Mouse (Mus musculus): ENCODE data around the gene Trim80. TPM values are rescaled to one million over a fixed set of nuclear protein-coding genes. Genes with fewer than 3 reads are reported as not detected.
A peak's percentile ranks its signal among the peaks of the same experiment; 100 is the strongest.

Trim80 gene
- polyA plus RNA-seq, 1 experiment from 2014 or later: 0.35 TPM

GRCm38 (mm10) chr11:115409556-115409955 lies 30.8 kb upstream of the Trim80 start:
- H3K4me3 ChIP-seq (replicated peaks): no peak overlapping the region
- 74% methylated on average over 7 of the region's 7 CpGs for WGBS
- no peak for ATAC-seq (ENCODE audit: insufficient read depth, low FRiP score, low read depth)
- peaks cover 12% of the 10 kb centered on the region; the same call in 1 of the 2 replicates for H3K36me3 ChIP-seq
- no peaks in the 10 kb centered on the region for H3K9me3 ChIP-seq
- no peak overlapping the region for H3K27ac ChIP-seq
- no peaks in the 10 kb centered on the region for H3K27me3 ChIP-seq (replicated peaks)
- no peak overlapping the region for H3K9ac ChIP-seq
- peaks cover 15% of the 10 kb centered on the region for H3K4me1 ChIP-seq
- no peak overlapping the region for H3K4me2 ChIP-seq

GRCm38 (mm10) chr11:115419531-115420237 lies 20.7 kb upstream of the Trim80 start, which contains the start of the genes Atp5h and Kctd2:
Atp5h (minus strand) TSS chr11:115419962.
Kctd2 (plus strand) TSS chr11:115420128.
- Histone ChIP-seq H3K9me3 (no peaks in the 10 kb centered on the region), H3K9ac (peak within 1 kb of the TSS; percentile 90), H3K36me3 (peaks cover 24% of the 10 kb centered on the region), H3K27ac (peak within 1 kb of the TSS; percentile 86), H3K4me1 (peaks cover 26% of the 10 kb centered on the region), H3K4me3 (replicated peaks) (peak within 1 kb of the TSS; percentile 73), H3K4me2 (peak within 1 kb of the TSS; percentile 96), H3K27me3 (replicated peaks) (no peaks in the 10 kb centered on the region)
- peak; percentile 97 for ATAC-seq (ENCODE audit: insufficient read depth, low FRiP score, low read depth)
- WGBS: under 1% methylated on average over 45 of the region's 56 CpGs

- 2% methylated on average over 45 of the region's 45 CpGs for WGBS
- Histone ChIP-seq H3K9ac (peak overlapping the region; percentile 90), H3K4me3 (replicated peaks) (peak overlapping the region; percentile 73), H3K27ac (peak overlapping the region; percentile 86), H3K36me3 (peaks cover 21% of the 10 kb centered on the region), H3K9me3 (no peaks in the 10 kb centered on the region), H3K4me1 (peaks cover 26% of the 10 kb centered on the region), H3K4me2 (peak overlapping the region; percentile 96), H3K27me3 (replicated peaks) (no peaks in the 10 kb centered on the region)
- ATAC-seq (ENCODE audit: insufficient read depth, low FRiP score, low read depth): peak; percentile 58
Measured at GRCm38 (mm10) chr11:115420336-115421190, 19.8 kb upstream of the Trim80 start.

GRCm38 (mm10) chr11:115421328-115421727 lies 19.0 kb upstream of the Trim80 start:
- Histone ChIP-seq H3K4me3 (replicated peaks) (peak overlapping the region; percentile 73; the same call in 1 of the 2 replicates), H3K9ac (no peak overlapping the region), H3K4me2 (peak overlapping the region; percentile 96), H3K27me3 (replicated peaks) (no peaks in the 10 kb centered on the region), H3K36me3 (peaks cover 14% of the 10 kb centered on the region), H3K4me1 (peaks cover 26% of the 10 kb centered on the region), H3K9me3 (no peaks in the 10 kb centered on the region), H3K27ac (no peak overlapping the region)
- no peak for ATAC-seq (ENCODE audit: insufficient read depth, low FRiP score, low read depth)
- WGBS: 55% methylated on average over 1 of the region's 1 CpGs

GRCm38 (mm10) chr11:115421972-115422371 lies 18.4 kb upstream of the Trim80 start:
- Histone ChIP-seq H3K4me1 (peaks cover 26% of the 10 kb centered on the region), H3K36me3 (peaks cover 8% of the 10 kb centered on the region; the same call in 1 of the 2 replicates), H3K27ac (no peak overlapping the region), H3K9me3 (no peaks in the 10 kb centered on the region), H3K27me3 (replicated peaks) (no peaks in the 10 kb centered on the region), H3K4me3 (replicated peaks) (no peak overlapping the region), H3K9ac (no peak overlapping the region), H3K4me2 (no peak overlapping the region)
- no peak for ATAC-seq (ENCODE audit: insufficient read depth, low FRiP score, low read depth)
- WGBS: 86% methylated on average over 16 of the region's 16 CpGs

GRCm38 (mm10) chr11:115423091-115423490 lies 17.3 kb upstream of the Trim80 start:
- Histone ChIP-seq H3K9me3 (no peaks in the 10 kb centered on the region), H3K27me3 (replicated peaks) (no peaks in the 10 kb centered on the region), H3K9ac (no peak overlapping the region), H3K4me1 (peaks cover 28% of the 10 kb centered on the region), H3K36me3 (peaks cover 14% of the 10 kb centered on the region; the same call in 1 of the 2 replicates), H3K4me3 (replicated peaks) (no peak overlapping the region), H3K27ac (no peak overlapping the region), H3K4me2 (no peak overlapping the region)
- WGBS: 78% methylated on average over 3 of the region's 3 CpGs
- ATAC-seq (ENCODE audit: insufficient read depth, low FRiP score, low read depth): no peak

- Histone ChIP-seq H3K4me3 (replicated peaks) (no peak overlapping the region), H3K36me3 (peaks cover 24% of the 10 kb centered on the region; the same call in 1 of the 2 replicates), H3K27ac (no peak overlapping the region), H3K4me2 (no peak overlapping the region), H3K27me3 (replicated peaks) (no peaks in the 10 kb centered on the region), H3K4me1 (peaks cover 18% of the 10 kb centered on the region), H3K9me3 (no peaks in the 10 kb centered on the region), H3K9ac (no peak overlapping the region)
- 82% methylated on average over 7 of the region's 7 CpGs for WGBS
- ATAC-seq (ENCODE audit: insufficient read depth, low FRiP score, low read depth): no peak
Measured at GRCm38 (mm10) chr11:115424666-115425065, 15.7 kb upstream of the Trim80 start.

GRCm38 (mm10) chr11:115425671-115426070 lies 14.7 kb upstream of the Trim80 start:
- no peaks in the 10 kb centered on the region for H3K27me3 ChIP-seq (replicated peaks)
- H3K4me1 ChIP-seq: peaks cover 18% of the 10 kb centered on the region
- no peak overlapping the region for H3K4me3 ChIP-seq (replicated peaks)
- no peak overlapping the region for H3K9ac ChIP-seq
- ATAC-seq (ENCODE audit: insufficient read depth, low FRiP score, low read depth): no peak
- WGBS: 91% methylated on average over 6 of the region's 6 CpGs
- no peaks in the 10 kb centered on the region for H3K9me3 ChIP-seq
- no peak overlapping the region for H3K27ac ChIP-seq
- no peak overlapping the region for H3K4me2 ChIP-seq
- H3K36me3 ChIP-seq: peaks cover 34% of the 10 kb centered on the region

- H3K27me3 ChIP-seq (replicated peaks): no peaks in the 10 kb centered on the region
- H3K4me2 ChIP-seq: no peak overlapping the region
- 0 out of 2 replicates have a peak overlapping the region, but pooled peaks have one; percentile 11 for H3K9ac ChIP-seq
- ATAC-seq (ENCODE audit: insufficient read depth, low FRiP score, low read depth): peak; percentile 40; the same call in 1 of the 2 replicates
- peaks cover 45% of the 10 kb centered on the region for H3K36me3 ChIP-seq
- H3K4me1 ChIP-seq: peaks cover 5% of the 10 kb centered on the region; the same call in 1 of the 2 replicates
- H3K4me3 ChIP-seq (replicated peaks): no peak overlapping the region
- no peaks in the 10 kb centered on the region for H3K9me3 ChIP-seq
- 41% methylated on average over 20 of the region's 20 CpGs for whole genome bisulfite sequencing
- peak overlapping the region; percentile 33; the same call in 1 of the 2 replicates for H3K27ac ChIP-seq
Measured at GRCm38 (mm10) chr11:115427482-115428331, 12.6 kb upstream of the Trim80 start.

- ATAC-seq (ENCODE audit: insufficient read depth, low FRiP score, low read depth): no peak
- WGBS: 85% methylated on average over 7 of the region's 7 CpGs
- H3K27me3 ChIP-seq (replicated peaks): no peaks in the 10 kb centered on the region
- H3K4me3 ChIP-seq (replicated peaks): no peak overlapping the region
- no peaks in the 10 kb centered on the region for H3K9me3 ChIP-seq
- H3K4me1 ChIP-seq: peaks cover 5% of the 10 kb centered on the region; the same call in 1 of the 2 replicates
- no peak overlapping the region for H3K4me2 ChIP-seq
- peaks cover 45% of the 10 kb centered on the region for H3K36me3 ChIP-seq
- no peak overlapping the region for H3K9ac ChIP-seq
- H3K27ac ChIP-seq: no peak overlapping the region
Measured at GRCm38 (mm10) chr11:115429307-115429706, 11.0 kb upstream of the Trim80 start.

- WGBS: 90% methylated on average over 6 of the region's 6 CpGs
- no peak overlapping the region for H3K4me2 ChIP-seq
- peaks cover 38% of the 10 kb centered on the region for H3K36me3 ChIP-seq
Measured at GRCm38 (mm10) chr11:115430561-115430960, 9.8 kb upstream of the Trim80 start.

More at GRCm38 (mm10) chr11:115430561-115430960, 9.8 kb upstream of the Trim80 start:
- H3K9me3 ChIP-seq: no peaks in the 10 kb centered on the region
- no peak overlapping the region for H3K27ac ChIP-seq
- no peak overlapping the region for H3K9ac ChIP-seq
- H3K27me3 ChIP-seq (replicated peaks): no peaks in the 10 kb centered on the region
- peaks cover 7% of the 10 kb centered on the region for H3K4me1 ChIP-seq
- ATAC-seq (ENCODE audit: insufficient read depth, low FRiP score, low read depth): no peak
- no peak overlapping the region for H3K4me3 ChIP-seq (replicated peaks)
